ENCODE assay signal across 26 mouse cellular contexts in genomic region chr6:120452384-120453102, GRCm38 (mm10). TPM values are rescaled to one million over a fixed set of nuclear protein-coding genes. Genes with fewer than 3 reads are reported as not detected.
DNase-seq lines count a peak whose midpoint lies in the region; ATAC-seq and TF ChIP-seq lines count a peak whose summit lies in the region.
"Had no signal": no experiment of that assay in that cellular context is flagged by ENCODE, and none has a peak within 500 bp of the region (broad histone marks: within the 10 kb centered on the region; RNA-seq: fewer than 3 reads in every experiment).

No protein-coding gene starts in this region.

- H3K9ac ChIP-seq in MEL (ENCODE audit: control insufficient read depth, low read depth, low read length, poor library complexity, severe bottlenecking) = peak overlapping the region; percentile 27
- no peak overlapping the region for H3K9ac ChIP-seq in liver, postnatal 0 days (replicated peaks)
- H3K9ac ChIP-seq: limb, embryonic 15.5 days; lung, embryonic 14.5 days; midbrain, embryonic 13.5 days had no signal

- TF ChIP-seq CTCF in MEL (IDR thresholded peaks at IDR 0.05 in 2 of 3, conservative IDR thresholded peaks at IDR 0.05 in 1 of 3; ENCODE audit: control insufficient read depth in 1 of 3, insufficient read depth in 1 of 3, low read depth in 2 of 3, low read length in 3 of 3, poor library complexity in 1 of 3, severe bottlenecking in 1 of 3) = no peak
- TF ChIP-seq CTCF in liver, postnatal 0 days (IDR thresholded peaks at IDR 0.05; ENCODE audit: low read depth) = peak; percentile 44
- TF ChIP-seq CTCF in gastrocnemius, adult 2 months (IDR thresholded peaks at IDR 0.05) = no peak

- no peaks in the 10 kb centered on the region for H3K9me3 ChIP-seq in MEL (replicated peaks; ENCODE audit: insufficient read depth, low read length)
- H3K9me3 ChIP-seq in liver, postnatal 0 days (ENCODE audit: low read length) = no peaks in the 10 kb centered on the region
- H3K9me3 ChIP-seq: forebrain, embryonic 10.5 days; limb, embryonic 15.5 days; midbrain, embryonic 13.5 days had no signal

- 0 out of 2 replicates have a peak overlapping the region, but pooled peaks have one; percentile 0 for H3K4me2 ChIP-seq in liver, postnatal 0 days (ENCODE audit: low read depth, low read length)
- H3K4me2 ChIP-seq: limb, embryonic 15.5 days; lung, embryonic 14.5 days; midbrain, embryonic 13.5 days had no signal

- peaks cover 13 to 32% of the 10 kb centered on the region in 2 experiments for H3K4me1 ChIP-seq in MEL (ENCODE audit: control insufficient read depth in 1 of 2, insufficient read depth in 2 of 2, low read length in 2 of 2)
- H3K4me1 ChIP-seq in liver, postnatal 0 days (ENCODE audit: insufficient read depth) = peaks cover 22% of the 10 kb centered on the region
- H3K4me1 ChIP-seq: forebrain, embryonic 10.5 days; midbrain, embryonic 13.5 days had no signal

- 47% methylated on average over 11 of the region's 11 CpGs for WGBS in liver, postnatal 0 days (ENCODE audit: insufficient replicate concordance)

- no peak for TF ChIP-seq EP300 in MEL (IDR thresholded peaks at IDR 0.05; ENCODE audit: low read depth in 1 of 2, low read length in 2 of 2)
- no peak for TF ChIP-seq EP300 in liver, postnatal 0 days (IDR thresholded peaks at IDR 0.05; ENCODE audit: low read depth)

- peak overlapping the region; percentile 17 to 21; a peak in 3 of 4 replicates for H3K4me3 ChIP-seq in MEL (ENCODE audit: control insufficient read depth in 1 of 2, insufficient read depth in 1 of 2, low read depth in 2 of 2, low read length in 2 of 2)
- H3K4me3 ChIP-seq in liver, postnatal 0 days (ENCODE audit: low read depth, low read length) = no peak overlapping the region
- H3K4me3 ChIP-seq in gastrocnemius, adult 2 months = no peak overlapping the region
- H3K4me3 ChIP-seq: forebrain, embryonic 10.5 days; heart, adult 2 months; layer of hippocampus, adult 2 months; limb, embryonic 15.5 days; midbrain, embryonic 13.5 days had no signal

- H3K79me2 ChIP-seq in MEL (ENCODE audit: control insufficient read depth, insufficient read depth, low read length, poor library complexity) = no peaks in the 10 kb centered on the region

- H3K36me3 ChIP-seq in MEL (ENCODE audit: control insufficient read depth in 1 of 2, insufficient read depth in 2 of 2, low read length in 2 of 2) = peaks cover 0 to 30% of the 10 kb centered on the region in 2 experiments; a peak in 2 of 4 replicates
- H3K36me3 ChIP-seq in liver, postnatal 0 days (replicated peaks; ENCODE audit: insufficient read depth, low read length) = no peaks in the 10 kb centered on the region
- H3K36me3 ChIP-seq: forebrain, embryonic 10.5 days; limb, embryonic 15.5 days; midbrain, embryonic 13.5 days had no signal

- DNase-seq in heart, adult 11 months = peak; percentile 90
- no peak for DNase-seq in heart, postnatal 36 days
- DNase-seq in MEL (ENCODE audit: low read depth, low spot score) = peak; percentile 38
- no peak for DNase-seq in liver, postnatal 0 days
- DNase-seq in natural killer cell, adult 2 months (ENCODE audit: low spot score in 2 of 2) = peak; percentile 57 to 64
- no peak for DNase-seq in left cerebral cortex, adult 18-20 months (ENCODE audit: low spot score in 2 of 2)
- no peak for DNase-seq in Muller cell, postnatal 12 days (ENCODE audit: inconsistent ontology term)
- no peak for DNase-seq in gastrocnemius, adult 2 months
- DNase-seq: adrenal gland, adult 8-10 months; cerebellum, adult 11-12 months; cerebellum, postnatal 25 days; heart, adult 2 months; heart, postnatal 4 days; kidney, adult 11 months; kidney, postnatal 14 days; layer of hippocampus, postnatal 36 days; lung, embryonic 14.5 days; lung, postnatal 4 days; retina, postnatal 1 day; thymus, postnatal 14 days had no signal

- TF ChIP-seq POLR2A in MEL (IDR thresholded peaks at IDR 0.05; ENCODE audit: control insufficient read depth in 1 of 2, insufficient read depth in 1 of 2, low read depth in 1 of 2, low read length in 2 of 2, poor library complexity in 1 of 2) = no peak

- peak overlapping the region; percentile 51 for H3K27ac ChIP-seq in MEL (ENCODE audit: control insufficient read depth, low read depth, low read length)
- H3K27ac ChIP-seq in liver, postnatal 0 days (ENCODE audit: low read depth) = no peak overlapping the region
- H3K27ac ChIP-seq in gastrocnemius, adult 2 months = no peak overlapping the region
- H3K27ac ChIP-seq: forebrain, embryonic 10.5 days; heart, adult 2 months; hindbrain, postnatal 0 days; layer of hippocampus, adult 2 months; limb, embryonic 15.5 days; midbrain, embryonic 13.5 days had no signal

- no peak for ATAC-seq in liver, postnatal 0 days
- ATAC-seq: hindbrain, postnatal 0 days; midbrain, embryonic 13.5 days had no signal

- intact Hi-C loops in heart, postnatal 36 days (cut with DNase I) = no loop called here
- intact Hi-C loops in gastrocnemius, adult 2 months (cut with DNase I) = no loop called here

- no peak for TF ChIP-seq RAD21 in MEL (IDR thresholded peaks at IDR 0.05; ENCODE audit: low read depth, low read length)

- H3K27me3 ChIP-seq in MEL (ENCODE audit: control insufficient read depth in 1 of 2, insufficient read depth in 2 of 2, low read length in 2 of 2) = no peaks in the 10 kb centered on the region
- no peaks in the 10 kb centered on the region for H3K27me3 ChIP-seq in liver, postnatal 0 days (ENCODE audit: insufficient read depth, low read length)
- H3K27me3 ChIP-seq: limb, embryonic 15.5 days; midbrain, embryonic 13.5 days had no signal

TF ChIP-seq in MEL, 35 proteins besides CTCF, POLR2A, EP300 and RAD21:
- TF ChIP-seq E2F4 (IDR thresholded peaks at IDR 0.05; ENCODE audit: borderline replicate concordance, low read depth, low read length) (no peak), SMC3 (IDR thresholded peaks at IDR 0.05; ENCODE audit: low read depth, low read length) (no peak), TCF12 (IDR thresholded peaks at IDR 0.05; ENCODE audit: low read depth, low read length) (no peak), GATA1 (IDR thresholded peaks at IDR 0.05; ENCODE audit: low read depth, low read length) (0 out of 2 replicates have a peak, but pooled peaks have one; percentile 15), RCOR1 (IDR thresholded peaks at IDR 0.05; ENCODE audit: low read depth, low read length) (no peak)

RNA-seq across cellular contexts. Expression of gene Il17ra, which starts 10.5 kb away (rescaled TPM):
- 1 to 10 TPM; 2.9 to 3.5 TPM for total RNA-seq in heart, postnatal 36 days (2021)
- total RNA-seq in MEL (2012; rRNA removed) = 18.0 and 19.5 TPM in 2 replicates
- 10 to 100 TPM in 1 of 2 experiments, not detected in 1; 43.3 TPM for polyA plus RNA-seq in MEL (2012; ENCODE audit: insufficient read depth in 1 of 2, insufficient read length in 2 of 2, low read depth in 1 of 2, low replicate concordance in 2 of 2, missing spikeins in 1 of 2)
- 9.4 and 10.6 TPM in 2 replicates for polyA plus RNA-seq in liver, postnatal 0 days (2015; fragmentation: Nextera tagmentation; extraction: Ambion mirVana)
- total RNA-seq in left cerebral cortex, adult 18-20 months (2021) = 10 to 100 TPM; 18.2 to 19.6 TPM
- total RNA-seq in gastrocnemius, adult 2 months (2021) = 1 to 10 TPM in 1 of 2 experiments, under 1 TPM in 1; 0.99 to 2.0 TPM

RNA-seq across cellular contexts. Expression of gene Tmem121b, which starts 41.1 kb away (rescaled TPM):
- total RNA-seq in heart, postnatal 36 days (2021) = not detected
- total RNA-seq in MEL (2012; rRNA removed) = not detected in 2 replicates
- polyA plus RNA-seq in MEL (2012; ENCODE audit: insufficient read depth in 1 of 2, insufficient read length in 2 of 2, low read depth in 1 of 2, low replicate concordance in 2 of 2, missing spikeins in 1 of 2) = under 1 TPM in 1 of 2 experiments, not detected in 1; 0.18 TPM
- polyA plus RNA-seq in liver, postnatal 0 days (2015; fragmentation: Nextera tagmentation; extraction: Ambion mirVana) = not detected in 2 replicates
- total RNA-seq in left cerebral cortex, adult 18-20 months (2021) = 10 to 100 TPM; 56.6 to 57.9 TPM
- total RNA-seq in gastrocnemius, adult 2 months (2021) = not detected
- total RNA-seq: gastrocnemius, adult 8-10 months; heart, adult 2 months had no signal
- polyA plus RNA-seq: heart, adult 2 months; limb, embryonic 15.5 days had no signal

Comparison
In these comparisons a context has a peak if more than half of its experiments do, and no peak if none do; other contexts are left out.
1. DNase-seq: peak in heart, adult 11 months (single experiment), MEL (single experiment) and natural killer cell, adult 2 months (2 of 2); none in heart, postnatal 36 days (0 of 2), liver, postnatal 0 days (single experiment), left cerebral cortex, adult 18-20 months (0 of 2), Muller cell, postnatal 12 days (single experiment) and gastrocnemius, adult 2 months (single experiment).
2. H3K4me3 ChIP-seq: peak in MEL (2 of 2); none in liver, postnatal 0 days (single experiment) and gastrocnemius, adult 2 months (single experiment).
3. RNA of gene Tmem121b, which starts 41.1 kb away (total RNA-seq): 56.6 to 57.9 TPM in left cerebral cortex, adult 18-20 months; not detected in heart, postnatal 36 days, not detected in MEL and not detected in gastrocnemius, adult 2 months; every median in the first group is over 10 times any median in the second.